Mouse (Mus musculus) limb, embryonic 13.5 days (tissue): Measurements from ENCODE around the gene Arhgap21. TPM values are rescaled to one million over a fixed set of nuclear protein-coding genes. Genes with fewer than 3 reads are reported as not detected.

Source experiments
- ATAC-seq: fragments of 200-750 bp; cut with Nextera tagmentation; 2 replicates; pipeline ENCODE4 v1.8.0; 2017; ENCODE audit warnings: low read depth, moderate number of reproducible peaks, moderate TSS enrichment; ENCODE audit not compliant: low FRiP score
- H3K27ac ChIP-seq: fragments of 300-500 bp; sonication (generic); 2 replicates; pipeline ENCODE4 v1.5.1; 2015; ENCODE audit warnings: inconsistent platforms, mild to moderate bottlenecking, moderate library complexity
- H3K27me3 ChIP-seq: fragments of 300-500 bp; sonication (generic); 2 replicates; pipeline ENCODE4 v1.6.1; 2015; ENCODE audit warnings: mild to moderate bottlenecking, inconsistent platforms
- H3K36me3 ChIP-seq: fragments of 300-500 bp; sonication (generic); 2 replicates; pipeline ENCODE4 v1.6.1; 2015; ENCODE audit warnings: inconsistent platforms, mild to moderate bottlenecking, moderate library complexity
- H3K4me1 ChIP-seq: fragments of 300-500 bp; sonication (generic); 2 replicates; pipeline ENCODE4 v1.6.1; 2015; ENCODE audit warnings: inconsistent platforms
- H3K4me2 ChIP-seq: fragments of 300-500 bp; sonication (generic); replicated peaks from 2 replicates; pipeline ENCODE4 v1.6.1; 2015; ENCODE audit warnings: inconsistent platforms, mild to moderate bottlenecking, moderate library complexity
- H3K4me3 ChIP-seq: fragments of 300-500 bp; sonication (generic); 2 replicates; pipeline ENCODE4 v1.5.1; 2015; ENCODE audit warnings: moderate library complexity, mild to moderate bottlenecking, inconsistent platforms
- H3K9ac ChIP-seq: fragments of 300-500 bp; sonication (generic); 2 replicates; pipeline ENCODE4 v1.6.1; 2015; ENCODE audit warnings: mild to moderate bottlenecking, inconsistent platforms
- H3K9me3 ChIP-seq: fragments of 300-500 bp; sonication (generic); 2 replicates; pipeline ENCODE4 v1.6.1; 2016; ENCODE audit warnings: inconsistent platforms
- WGBS: fragments of 180-500 bp; shearing (Covaris S2); methylation state at CpG from one replicate; pipeline ENCODE4 v1.1.7; 2015; 5-methylcytosine and 5-hydroxymethylcytosine counted together
- polyA plus RNA-seq: library from polyadenylated mRNA; unstranded; fragments of >200 nt; fragmentation: Nextera tagmentation; extraction: Ambion mirVana; gene quantifications from 2 replicates; pipeline ENCODE4 v1.2.1, GENCODE M21; 2015

Arhgap21 gene
- polyA plus RNA-seq, 1 experiment from 2014 or later: 11.1 TPM

- no peak overlapping the region for H3K4me2 ChIP-seq
- no peak overlapping the region for H3K4me3 ChIP-seq
- no peaks in the 10 kb centered on the region for H3K9me3 ChIP-seq
- no peaks in the 10 kb centered on the region for H3K36me3 ChIP-seq
- H3K27ac ChIP-seq: no peak overlapping the region
- 64% methylated on average over 8 of the region's 8 CpGs for WGBS
- no peaks in the 10 kb centered on the region for H3K4me1 ChIP-seq
- no peaks in the 10 kb centered on the region for H3K27me3 ChIP-seq
- H3K9ac ChIP-seq: no peak overlapping the region
- ATAC-seq: no peak
Observed at GRCm38 (mm10) chr2:20978726-20979125, 10.0 kb upstream of the Arhgap21 start.

- Histone ChIP-seq H3K27me3 (no peaks in the 10 kb centered on the region), H3K27ac (no peak overlapping the region), H3K9me3 (no peaks in the 10 kb centered on the region), H3K4me1 (no peaks in the 10 kb centered on the region), H3K36me3 (no peaks in the 10 kb centered on the region), H3K9ac (no peak overlapping the region), H3K4me3 (no peak overlapping the region), H3K4me2 (no peak overlapping the region)
- no peak for ATAC-seq
Observed at GRCm38 (mm10) chr2:20977051-20977450, 8.4 kb upstream of the Arhgap21 start.

- Histone ChIP-seq H3K4me2 (no peak overlapping the region), H3K27me3 (no peaks in the 10 kb centered on the region), H3K4me3 (no peak overlapping the region), H3K9ac (no peak overlapping the region), H3K9me3 (no peaks in the 10 kb centered on the region), H3K4me1 (no peaks in the 10 kb centered on the region), H3K27ac (no peak overlapping the region), H3K36me3 (no peaks in the 10 kb centered on the region)
- ATAC-seq: no peak
- 86% methylated on average over 3 of the region's 3 CpGs for WGBS
Observed at GRCm38 (mm10) chr2:20973513-20973912, 4.8 kb upstream of the Arhgap21 start.

GRCm38 (mm10) chr2:20972180-20972579 is 3.5 kb upstream of the Arhgap21 start:
- ATAC-seq: no peak
- Histone ChIP-seq H3K27ac (no peak overlapping the region), H3K36me3 (no peaks in the 10 kb centered on the region), H3K4me2 (no peak overlapping the region), H3K9ac (no peak overlapping the region), H3K4me1 (peaks cover 4% of the 10 kb centered on the region), H3K27me3 (no peaks in the 10 kb centered on the region), H3K4me3 (no peak overlapping the region), H3K9me3 (no peaks in the 10 kb centered on the region)
- 79% methylated on average over 1 of the region's 1 CpGs for WGBS

GRCm38 (mm10) chr2:20971628-20972027 is 2.9 kb upstream of the Arhgap21 start:
- Histone ChIP-seq H3K36me3 (no peaks in the 10 kb centered on the region), H3K27me3 (no peaks in the 10 kb centered on the region), H3K4me2 (no peak overlapping the region), H3K9ac (no peak overlapping the region), H3K27ac (no peak overlapping the region), H3K4me1 (peaks cover 9% of the 10 kb centered on the region), H3K9me3 (no peaks in the 10 kb centered on the region), H3K4me3 (no peak overlapping the region)
- ATAC-seq: no peak

GRCm38 (mm10) chr2:20969201-20970200 is 820 bp upstream of the Arhgap21 start:
- Histone ChIP-seq H3K9ac (peak overlapping the region; percentile 96), H3K9me3 (no peaks in the 10 kb centered on the region), H3K27ac (peak overlapping the region; percentile 98), H3K4me2 (peak overlapping the region; percentile 70), H3K27me3 (no peaks in the 10 kb centered on the region), H3K4me3 (peak overlapping the region; percentile 88), H3K36me3 (no peaks in the 10 kb centered on the region), H3K4me1 (peaks cover 21% of the 10 kb centered on the region)
- under 1% methylated on average over 49 of the region's 49 CpGs for WGBS
- ATAC-seq: peak; percentile 97

- peak overlapping the region; percentile 96 for H3K9ac ChIP-seq
- H3K27ac ChIP-seq: peak overlapping the region; percentile 98
- H3K4me1 ChIP-seq: peaks cover 29% of the 10 kb centered on the region
- WGBS: 0% methylated on average over 44 of the region's 57 CpGs
- H3K36me3 ChIP-seq: no peaks in the 10 kb centered on the region
- H3K4me2 ChIP-seq: peak overlapping the region; percentile 70
- peak overlapping the region; percentile 88 for H3K4me3 ChIP-seq
- ATAC-seq: no peak
- H3K27me3 ChIP-seq: no peaks in the 10 kb centered on the region
- H3K9me3 ChIP-seq: no peaks in the 10 kb centered on the region
Observed at GRCm38 (mm10) chr2:20967646-20968351, 882 bp downstream of the Arhgap21 start.

- WGBS: 1% methylated on average over 13 of the region's 13 CpGs
- ATAC-seq: no peak
- Histone ChIP-seq H3K4me1 (peaks cover 35% of the 10 kb centered on the region), H3K27ac (peak overlapping the region; percentile 98; the same call in 1 of the 2 replicates), H3K9ac (peak overlapping the region; percentile 96), H3K27me3 (no peaks in the 10 kb centered on the region), H3K4me2 (peak overlapping the region; percentile 70), H3K4me3 (peak overlapping the region; percentile 88), H3K36me3 (no peaks in the 10 kb centered on the region), H3K9me3 (no peaks in the 10 kb centered on the region)
Observed at GRCm38 (mm10) chr2:20967101-20967645, 1.5 kb downstream of the Arhgap21 start.

GRCm38 (mm10) chr2:20966176-20967100 is 2.2 kb downstream of the Arhgap21 start:
- H3K4me1 ChIP-seq: peaks cover 39% of the 10 kb centered on the region
- no peaks in the 10 kb centered on the region for H3K27me3 ChIP-seq
- peak overlapping the region; percentile 96 for H3K9ac ChIP-seq
- H3K4me2 ChIP-seq: peak overlapping the region; percentile 70
- ATAC-seq: no peak
- 26% methylated on average over 18 of the region's 18 CpGs for WGBS
- no peak overlapping the region; the same call in 1 of the 2 replicates for H3K27ac ChIP-seq
- no peaks in the 10 kb centered on the region for H3K36me3 ChIP-seq
- H3K9me3 ChIP-seq: no peaks in the 10 kb centered on the region
- H3K4me3 ChIP-seq: peak overlapping the region; percentile 88

GRCm38 (mm10) chr2:20965361-20965760 is 3.3 kb downstream of the Arhgap21 start:
- H3K36me3 ChIP-seq: no peaks in the 10 kb centered on the region
- ATAC-seq: no peak
- no peak overlapping the region for H3K27ac ChIP-seq
- H3K9me3 ChIP-seq: no peaks in the 10 kb centered on the region
- 85% methylated on average over 3 of the region's 3 CpGs for WGBS
- no peak overlapping the region for H3K9ac ChIP-seq
- H3K4me2 ChIP-seq: peak overlapping the region; percentile 70
- no peaks in the 10 kb centered on the region for H3K27me3 ChIP-seq
- no peak overlapping the region for H3K4me3 ChIP-seq
- peaks cover 39% of the 10 kb centered on the region for H3K4me1 ChIP-seq

GRCm38 (mm10) chr2:20964461-20964860 is 4.2 kb downstream of the Arhgap21 start:
- Histone ChIP-seq H3K9ac (no peak overlapping the region), H3K4me2 (no peak overlapping the region), H3K27ac (no peak overlapping the region), H3K4me1 (peaks cover 39% of the 10 kb centered on the region), H3K4me3 (no peak overlapping the region), H3K9me3 (no peaks in the 10 kb centered on the region), H3K36me3 (no peaks in the 10 kb centered on the region), H3K27me3 (no peaks in the 10 kb centered on the region)
- ATAC-seq: no peak
